Mouse (Mus musculus): ENCODE results near the gene Rbms3. TPM values are rescaled to one million over a fixed set of nuclear protein-coding genes. Genes with fewer than 3 reads are reported as not detected.

Rbms3 gene
- polyA plus RNA-seq, 1 experiment from 2014 or later, result 44.5 TPM

GRCm38 (mm10) chr9:117161150-117161549 lies 468.6 kb downstream of the Rbms3 start:
- ATAC-seq (replicated peaks; ENCODE audit: low FRiP score, low read depth), result no peak; the same call in 1 of the 2 replicates
- WGBS, result 25% methylated on average over 6 of the region's 6 CpGs

DNA sequence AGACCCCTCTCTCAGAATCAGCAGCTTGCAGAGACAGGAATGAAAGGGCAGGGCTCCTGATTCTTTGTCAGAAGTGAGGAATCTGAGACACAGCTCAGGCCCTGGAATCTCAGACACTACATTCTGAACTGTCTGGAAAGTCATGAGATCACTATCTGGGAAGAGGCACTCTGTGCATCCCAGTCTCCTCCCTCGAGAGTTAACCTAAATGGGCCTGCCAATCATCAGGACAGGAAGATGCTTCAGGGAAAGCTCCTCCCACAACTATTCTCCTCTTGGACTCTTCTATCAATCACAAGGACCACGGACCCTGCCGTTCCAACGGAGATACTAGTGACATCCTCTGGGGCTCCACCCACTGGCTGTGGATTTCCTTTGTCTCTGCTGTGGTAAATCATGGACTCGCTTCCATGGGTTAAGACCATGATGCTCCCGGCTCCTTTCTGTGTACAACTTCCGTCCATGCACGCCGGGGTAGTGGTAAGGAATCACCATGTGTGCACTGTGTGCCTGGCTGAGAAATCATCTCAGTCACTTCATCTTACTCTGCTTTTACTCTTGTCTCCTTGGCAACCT lies 473.3 kb downstream of the Rbms3 start:
- H3K9ac ChIP-seq (ENCODE audit: low read depth, low read length), result no peak overlapping the region
- H3K36me3 ChIP-seq (ENCODE audit: insufficient read depth, low read length), result no peaks in the 10 kb centered on the region
- peaks cover 21% of the 10 kb centered on the region; the same call in 1 of the 2 replicates for H3K4me1 ChIP-seq (replicated peaks; ENCODE audit: insufficient read depth, low read length)
- ATAC-seq (replicated peaks; ENCODE audit: low FRiP score, low read depth), result no peak
- no peak overlapping the region for H3K4me3 ChIP-seq (replicated peaks; ENCODE audit: low read depth, low read length)
- TF ChIP-seq CTCF (IDR thresholded peaks at IDR 0.05; ENCODE audit: low read depth), result no peak
- no peaks in the 10 kb centered on the region for H3K27me3 ChIP-seq (ENCODE audit: insufficient read depth, low read length)
- no peak overlapping the region; the same call in 1 of the 2 replicates for H3K27ac ChIP-seq
- no peak overlapping the region for H3K4me2 ChIP-seq (ENCODE audit: low read length)
- 51% methylated on average over 9 of the region's 9 CpGs for WGBS
- peak; percentile 58 for DNase-seq (ENCODE audit: low spot score)
- no peaks in the 10 kb centered on the region for H3K9me3 ChIP-seq (replicated peaks; ENCODE audit: low read length)

More at GRCm38 (mm10) chr9:117161150-117161549, 468.6 kb downstream of the Rbms3 start:
- Histone ChIP-seq H3K36me3 (ENCODE audit: insufficient read depth, low read length) (no peaks in the 10 kb centered on the region), H3K4me2 (ENCODE audit: low read length) (no peak overlapping the region), H3K9ac (ENCODE audit: low read depth, low read length) (no peak overlapping the region), H3K27ac (no peak overlapping the region), H3K9me3 (replicated peaks; ENCODE audit: low read length) (no peaks in the 10 kb centered on the region), H3K27me3 (ENCODE audit: insufficient read depth, low read length) (no peaks in the 10 kb centered on the region), H3K4me1 (replicated peaks; ENCODE audit: insufficient read depth, low read length) (peaks cover 12% of the 10 kb centered on the region; the same call in 1 of the 2 replicates), H3K4me3 (replicated peaks; ENCODE audit: low read depth, low read length) (no peak overlapping the region)
- TF ChIP-seq CTCF (IDR thresholded peaks at IDR 0.05; ENCODE audit: low read depth), result no peak
- no peak for DNase-seq (ENCODE audit: low spot score)

GRCm38 (mm10) chr9:117154590-117154989 lies 475.1 kb downstream of the Rbms3 start:
- no peak for ATAC-seq (replicated peaks; ENCODE audit: low FRiP score, low read depth)
- H3K36me3 ChIP-seq (ENCODE audit: insufficient read depth, low read length), result no peaks in the 10 kb centered on the region
- no peak for TF ChIP-seq CTCF (IDR thresholded peaks at IDR 0.05; ENCODE audit: low read depth)
- WGBS, result 85% methylated on average over 4 of the region's 4 CpGs
- H3K4me1 ChIP-seq (replicated peaks; ENCODE audit: insufficient read depth, low read length), result peaks cover 21% of the 10 kb centered on the region; the same call in 1 of the 2 replicates
- DNase-seq (ENCODE audit: low spot score), result no peak
- H3K4me3 ChIP-seq (replicated peaks; ENCODE audit: low read depth, low read length), result no peak overlapping the region
- H3K27ac ChIP-seq, result no peak overlapping the region
- no peaks in the 10 kb centered on the region for H3K27me3 ChIP-seq (ENCODE audit: insufficient read depth, low read length)
- no peak overlapping the region for H3K4me2 ChIP-seq (ENCODE audit: low read length)
- H3K9ac ChIP-seq (ENCODE audit: low read depth, low read length), result no peak overlapping the region
- no peaks in the 10 kb centered on the region for H3K9me3 ChIP-seq (replicated peaks; ENCODE audit: low read length)

- Histone ChIP-seq H3K4me3 (replicated peaks; ENCODE audit: low read depth, low read length) (no peak overlapping the region), H3K9me3 (replicated peaks; ENCODE audit: low read length) (no peaks in the 10 kb centered on the region), H3K4me2 (ENCODE audit: low read length) (peak overlapping the region; percentile 46), H3K27ac (peak overlapping the region; percentile 58), H3K27me3 (ENCODE audit: insufficient read depth, low read length) (no peaks in the 10 kb centered on the region), H3K9ac (ENCODE audit: low read depth, low read length) (no peak overlapping the region), H3K4me1 (replicated peaks; ENCODE audit: insufficient read depth, low read length) (peaks cover 21% of the 10 kb centered on the region; the same call in 1 of the 2 replicates), H3K36me3 (ENCODE audit: insufficient read depth, low read length) (no peaks in the 10 kb centered on the region)
- TF ChIP-seq CTCF (IDR thresholded peaks at IDR 0.05; ENCODE audit: low read depth), result no peak; the same call in 1 of the 2 replicates
- 33% methylated on average over 20 of the region's 20 CpGs for WGBS
- ATAC-seq (replicated peaks; ENCODE audit: low FRiP score, low read depth) (no peak), DNase-seq (ENCODE audit: low spot score) (peak; percentile 61)
Measured at GRCm38 (mm10) chr9:117153686-117154274, 475.9 kb downstream of the Rbms3 start.

DNA sequence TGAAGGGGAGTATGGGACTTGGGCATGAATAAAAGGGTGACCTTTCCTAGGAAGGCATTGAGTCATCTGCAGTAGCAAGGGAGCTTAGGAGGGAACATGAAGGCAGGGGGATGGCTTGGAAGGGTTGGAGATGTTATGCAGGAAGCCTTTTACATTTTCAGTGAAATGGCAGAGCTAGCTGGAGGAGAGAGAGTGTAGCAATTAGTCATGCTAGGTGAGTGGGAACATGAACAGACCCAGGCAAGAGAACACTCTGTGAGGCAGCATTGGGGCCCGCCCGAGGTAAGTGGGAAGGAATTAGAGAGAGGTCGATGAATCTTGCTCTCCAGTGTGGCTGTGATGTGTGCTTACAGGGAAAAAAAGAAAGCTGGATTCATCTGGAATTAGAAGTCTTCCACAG lies 477.8 kb downstream of the Rbms3 start:
- Histone ChIP-seq H3K9ac (ENCODE audit: low read depth, low read length) (no peak overlapping the region), H3K27ac (no peak overlapping the region), H3K36me3 (ENCODE audit: insufficient read depth, low read length) (no peaks in the 10 kb centered on the region), H3K27me3 (ENCODE audit: insufficient read depth, low read length) (no peaks in the 10 kb centered on the region), H3K4me2 (ENCODE audit: low read length) (no peak overlapping the region), H3K4me3 (replicated peaks; ENCODE audit: low read depth, low read length) (no peak overlapping the region), H3K4me1 (replicated peaks; ENCODE audit: insufficient read depth, low read length) (peaks cover 21% of the 10 kb centered on the region; the same call in 1 of the 2 replicates), H3K9me3 (replicated peaks; ENCODE audit: low read length) (no peaks in the 10 kb centered on the region)
- no peak for TF ChIP-seq CTCF (IDR thresholded peaks at IDR 0.05; ENCODE audit: low read depth)
- DNase-seq (ENCODE audit: low spot score) (no peak), ATAC-seq (replicated peaks; ENCODE audit: low FRiP score, low read depth) (no peak; the same call in 1 of the 2 replicates)
- 61% methylated on average over 3 of the region's 3 CpGs for WGBS

DNA sequence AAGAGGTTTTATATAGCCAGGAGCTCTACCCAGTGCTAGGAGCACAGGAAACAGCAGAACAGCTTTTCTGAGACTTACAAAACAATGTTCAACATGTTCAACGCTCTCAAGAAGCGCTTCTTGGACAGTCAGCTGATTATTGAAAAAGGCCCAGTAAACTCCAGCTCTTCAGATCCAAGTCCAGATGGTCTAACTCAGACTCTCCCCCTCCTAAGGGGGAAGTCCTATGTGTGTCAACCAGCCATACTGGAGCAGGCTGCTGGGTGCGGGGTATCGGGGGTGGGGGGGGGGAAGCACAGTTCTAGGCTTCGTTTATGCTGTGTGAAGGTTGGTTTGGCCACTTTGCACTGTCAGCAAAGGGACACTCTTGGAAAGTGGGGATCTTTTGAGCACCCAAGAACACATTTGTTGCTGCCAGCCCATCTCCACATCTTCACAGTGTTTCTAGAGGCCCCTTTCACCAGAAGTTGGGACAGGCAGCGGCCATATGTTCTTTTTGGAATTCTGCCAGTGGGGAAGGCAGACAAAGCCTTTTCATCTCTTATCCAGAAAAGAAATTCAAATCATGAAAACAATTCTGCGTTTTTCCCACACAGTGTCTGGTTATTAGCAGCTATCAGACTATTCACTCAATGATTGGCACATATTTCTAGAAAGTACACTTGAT lies 485.5 kb downstream of the Rbms3 start:
- no peaks in the 10 kb centered on the region for H3K36me3 ChIP-seq (ENCODE audit: insufficient read depth, low read length)
- H3K9ac ChIP-seq (ENCODE audit: low read depth, low read length), result no peak overlapping the region
- 66% methylated on average over 7 of the region's 7 CpGs for WGBS
- no peak for TF ChIP-seq CTCF (IDR thresholded peaks at IDR 0.05; ENCODE audit: low read depth)
- H3K4me3 ChIP-seq (replicated peaks; ENCODE audit: low read depth, low read length), result no peak overlapping the region
- peak; percentile 77 for DNase-seq (ENCODE audit: low spot score)
- H3K4me2 ChIP-seq (ENCODE audit: low read length), result no peak overlapping the region
- H3K27ac ChIP-seq, result no peak overlapping the region
- H3K27me3 ChIP-seq (ENCODE audit: insufficient read depth, low read length), result no peaks in the 10 kb centered on the region
- no peaks in the 10 kb centered on the region for H3K9me3 ChIP-seq (replicated peaks; ENCODE audit: low read length)
- no peaks in the 10 kb centered on the region for H3K4me1 ChIP-seq (replicated peaks; ENCODE audit: insufficient read depth, low read length)
- ATAC-seq (replicated peaks; ENCODE audit: low FRiP score, low read depth), result no peak

All from kidney, postnatal 0 days (tissue).